ENCODE assay signal across 28 mouse cellular contexts in the genomic region with DNA sequence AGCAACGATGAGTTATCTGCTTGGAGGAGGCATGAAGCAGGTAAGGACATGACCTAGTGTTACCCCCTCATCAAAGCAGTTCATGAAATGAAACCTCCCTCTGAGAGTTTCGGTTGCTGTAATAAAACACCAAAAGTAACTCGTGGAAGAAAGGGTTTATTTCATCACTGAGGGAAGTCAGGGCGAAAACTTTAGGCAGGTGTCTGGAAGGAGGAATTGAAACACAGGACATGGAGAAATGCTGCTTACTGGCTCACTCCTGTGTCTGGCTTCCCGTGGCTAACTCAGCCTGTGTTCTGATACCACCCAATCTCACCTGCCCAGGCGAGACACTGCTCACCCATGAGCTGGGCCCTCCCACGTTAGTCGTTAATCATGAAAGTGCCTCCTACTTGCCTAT.
"Had no signal": no experiment of that assay in that cellular context is flagged by ENCODE, and none has a peak within 500 bp of the region (broad histone marks: within the 10 kb centered on the region; RNA-seq: fewer than 3 reads in every experiment).

No protein-coding gene starts in this region.

- ATAC-seq: forebrain, embryonic 13.5 days; forebrain, embryonic 14.5 days; forebrain, embryonic 15.5 days; forebrain, embryonic 16.5 days; forebrain, postnatal 0 days had no signal

- H3K27ac ChIP-seq: embryonic facial prominence, embryonic 10.5 days; embryonic facial prominence, embryonic 12.5 days; embryonic facial prominence, embryonic 13.5 days; embryonic facial prominence, embryonic 15.5 days; forebrain, embryonic 10.5 days; forebrain, embryonic 12.5 days; forebrain, embryonic 13.5 days; forebrain, embryonic 15.5 days; gastrocnemius, adult 2 months; heart, adult 2 months had no signal

- H3K9me3 ChIP-seq: embryonic facial prominence, embryonic 10.5 days; embryonic facial prominence, embryonic 12.5 days; embryonic facial prominence, embryonic 13.5 days; embryonic facial prominence, embryonic 15.5 days; forebrain, embryonic 10.5 days; forebrain, embryonic 12.5 days; forebrain, embryonic 13.5 days; forebrain, embryonic 15.5 days had no signal

- H3K4me3 ChIP-seq: embryonic facial prominence, embryonic 10.5 days; embryonic facial prominence, embryonic 12.5 days; embryonic facial prominence, embryonic 13.5 days; embryonic facial prominence, embryonic 15.5 days; erythroblast, embryonic 14.5 days; forebrain, embryonic 10.5 days; forebrain, embryonic 12.5 days; forebrain, embryonic 13.5 days; forebrain, embryonic 15.5 days; gastrocnemius, adult 2 months; heart, adult 2 months had no signal

- H3K4me1 ChIP-seq: embryonic facial prominence, embryonic 15.5 days had no signal

- DNase-seq: cerebellum, adult 8-10 months; cerebellum, adult 9-10 months; cerebellum, adult 9-11 months; cerebellum, postnatal 10 days; cerebellum, postnatal 14 days; cerebellum, postnatal 25 days; cerebellum, postnatal 36 days; forebrain, postnatal 0 days; gastrocnemius, adult 2 months; gastrocnemius, postnatal 10 days; gastrocnemius, postnatal 14 days; gastrocnemius, postnatal 25 days; gastrocnemius, postnatal 36 days; heart, adult 11 months; heart, adult 18-20 months; heart, adult 2 months had no signal

- H3K4me2 ChIP-seq: embryonic facial prominence, embryonic 12.5 days; embryonic facial prominence, embryonic 13.5 days; embryonic facial prominence, embryonic 15.5 days; forebrain, embryonic 12.5 days; forebrain, embryonic 13.5 days; forebrain, embryonic 15.5 days; heart, embryonic 11.5 days had no signal

- H3K9ac ChIP-seq: embryonic facial prominence, embryonic 12.5 days; embryonic facial prominence, embryonic 13.5 days; embryonic facial prominence, embryonic 15.5 days; forebrain, embryonic 12.5 days; forebrain, embryonic 13.5 days; forebrain, embryonic 15.5 days; forebrain, postnatal 0 days had no signal

- H3K27me3 ChIP-seq: embryonic facial prominence, embryonic 12.5 days; embryonic facial prominence, embryonic 13.5 days; embryonic facial prominence, embryonic 15.5 days; forebrain, embryonic 12.5 days; forebrain, embryonic 13.5 days; forebrain, embryonic 15.5 days had no signal
